Mouse (Mus musculus): Measurements from ENCODE around the gene Cmtr1. TPM values are rescaled to one million over a fixed set of nuclear protein-coding genes. Genes with fewer than 3 reads are reported as not detected.
"Not testable (repeated sequence)": the region's sequence is repeated elsewhere in the genome, so short reads cannot be mapped to it uniquely, and the experiment has no call there.

The Cmtr1 gene
- polyA plus RNA-seq, 1 experiment from 2014 or later = 65.1 TPM

DNA sequence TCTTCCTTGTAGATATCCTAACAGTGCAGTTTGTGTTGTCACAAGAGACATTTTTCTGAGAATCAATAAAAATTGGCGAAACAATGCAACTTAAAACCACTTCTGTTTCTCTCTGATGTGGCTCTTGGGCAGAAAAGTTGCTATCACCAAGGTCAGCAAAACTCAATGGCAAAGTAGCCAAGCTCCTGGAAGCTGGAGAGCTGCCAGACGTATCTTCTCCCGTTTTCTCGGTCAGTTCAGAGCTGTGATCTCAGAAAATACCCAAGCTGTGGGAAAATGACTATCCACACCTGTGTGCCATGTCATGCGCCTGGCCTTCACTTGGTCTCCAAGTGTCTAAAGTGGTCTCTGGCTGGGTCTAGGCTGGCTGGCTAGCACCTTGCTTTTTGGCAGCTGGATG is 45.5 kb downstream of the Cmtr1 start:
- Histone ChIP-seq H3K4me3 (replicated peaks) (no peak overlapping the region), H3K36me3 (replicated peaks) (peaks cover 45% of the 10 kb centered on the region), H3K27me3 (no peaks in the 10 kb centered on the region), H3K4me1 (replicated peaks) (peaks cover 23% of the 10 kb centered on the region), H3K9me3 (replicated peaks) (no peaks in the 10 kb centered on the region), H3K4me2 (no peak overlapping the region), H3K27ac (replicated peaks) (no peak overlapping the region), H3K9ac (no peak overlapping the region)
- ATAC-seq (ENCODE audit: insufficient read depth) = no peak
- WGBS (ENCODE audit: insufficient replicate concordance) = 74% methylated on average over 5 of the region's 5 CpGs

GRCm38 (mm10) chr17:29706981-29707545 is 46.7 kb downstream of the Cmtr1 start:
- H3K9ac ChIP-seq = no peak overlapping the region
- no peaks in the 10 kb centered on the region for H3K9me3 ChIP-seq (replicated peaks)
- no peak overlapping the region for H3K4me3 ChIP-seq (replicated peaks)
- ATAC-seq (ENCODE audit: insufficient read depth) = no peak
- H3K4me2 ChIP-seq = no peak overlapping the region
- 68% methylated on average over 5 of the region's 5 CpGs for WGBS (ENCODE audit: insufficient replicate concordance)
- no peaks in the 10 kb centered on the region for H3K27me3 ChIP-seq
- peaks cover 34% of the 10 kb centered on the region for H3K4me1 ChIP-seq (replicated peaks)
- no peak overlapping the region for H3K27ac ChIP-seq (replicated peaks)
- peaks cover 33% of the 10 kb centered on the region for H3K36me3 ChIP-seq (replicated peaks)

GRCm38 (mm10) chr17:29708783-29709182 is 48.4 kb downstream of the Cmtr1 start:
- H3K27me3 ChIP-seq = no peaks in the 10 kb centered on the region
- H3K4me3 ChIP-seq (replicated peaks) = no peak overlapping the region
- no peak overlapping the region for H3K27ac ChIP-seq (replicated peaks)
- peaks cover 16% of the 10 kb centered on the region for H3K36me3 ChIP-seq (replicated peaks)
- WGBS (ENCODE audit: insufficient replicate concordance) = 46% methylated on average over 5 of the region's 5 CpGs
- no peaks in the 10 kb centered on the region for H3K9me3 ChIP-seq (replicated peaks)
- peak; percentile 40; the same call in 1 of the 2 replicates for ATAC-seq (ENCODE audit: insufficient read depth)
- no peak overlapping the region for H3K9ac ChIP-seq
- H3K4me2 ChIP-seq = no peak overlapping the region
- peaks cover 34% of the 10 kb centered on the region for H3K4me1 ChIP-seq (replicated peaks)

DNA sequence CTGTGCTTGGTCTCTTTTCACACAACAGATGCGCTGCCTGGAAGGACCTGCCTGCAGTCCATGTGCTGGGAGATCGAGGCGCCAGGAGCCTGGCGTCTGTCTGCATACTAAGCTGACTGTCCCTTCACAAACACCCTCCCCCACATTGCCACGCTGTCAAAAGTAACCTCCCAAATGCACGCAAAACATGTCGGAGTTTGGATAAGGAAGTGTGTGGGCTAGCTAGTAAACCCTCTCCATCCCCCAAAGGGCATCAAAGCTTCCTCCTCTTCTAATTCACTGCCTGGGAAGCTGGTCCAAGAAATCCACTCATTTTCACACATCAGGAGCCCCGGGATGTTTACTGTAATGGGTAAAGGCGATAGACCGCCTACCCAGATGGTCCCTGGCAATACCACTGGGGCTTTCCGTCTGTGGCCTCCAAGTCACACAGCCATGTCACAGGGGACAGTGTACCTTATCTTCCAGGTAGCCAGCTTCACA is 50.2 kb downstream of the Cmtr1 start:
- Histone ChIP-seq H3K4me1 (replicated peaks) (peaks cover 30% of the 10 kb centered on the region), H3K9me3 (replicated peaks) (no peaks in the 10 kb centered on the region), H3K4me3 (replicated peaks) (no peak overlapping the region), H3K4me2 (no peak overlapping the region), H3K36me3 (replicated peaks) (peaks cover 3% of the 10 kb centered on the region; the same call in 1 of the 2 replicates), H3K27me3 (no peaks in the 10 kb centered on the region), H3K9ac (no peak overlapping the region), H3K27ac (replicated peaks) (no peak overlapping the region)
- 69% methylated on average over 11 of the region's 11 CpGs for WGBS (ENCODE audit: insufficient replicate concordance)
- ATAC-seq (ENCODE audit: insufficient read depth) = no peak

GRCm38 (mm10) chr17:29711076-29711744 is 50.8 kb downstream of the Cmtr1 start:
- Histone ChIP-seq H3K4me2 (no peak overlapping the region), H3K4me3 (replicated peaks) (no peak overlapping the region), H3K27ac (replicated peaks) (no peak overlapping the region), H3K27me3 (no peaks in the 10 kb centered on the region), H3K9me3 (replicated peaks) (no peaks in the 10 kb centered on the region), H3K9ac (no peak overlapping the region), H3K4me1 (replicated peaks) (peaks cover 35% of the 10 kb centered on the region), H3K36me3 (replicated peaks) (peaks cover 3% of the 10 kb centered on the region; the same call in 1 of the 2 replicates)
- 74% methylated on average over 19 of the region's 19 CpGs for WGBS (ENCODE audit: insufficient replicate concordance)
- ATAC-seq (ENCODE audit: insufficient read depth) = no peak

DNA sequence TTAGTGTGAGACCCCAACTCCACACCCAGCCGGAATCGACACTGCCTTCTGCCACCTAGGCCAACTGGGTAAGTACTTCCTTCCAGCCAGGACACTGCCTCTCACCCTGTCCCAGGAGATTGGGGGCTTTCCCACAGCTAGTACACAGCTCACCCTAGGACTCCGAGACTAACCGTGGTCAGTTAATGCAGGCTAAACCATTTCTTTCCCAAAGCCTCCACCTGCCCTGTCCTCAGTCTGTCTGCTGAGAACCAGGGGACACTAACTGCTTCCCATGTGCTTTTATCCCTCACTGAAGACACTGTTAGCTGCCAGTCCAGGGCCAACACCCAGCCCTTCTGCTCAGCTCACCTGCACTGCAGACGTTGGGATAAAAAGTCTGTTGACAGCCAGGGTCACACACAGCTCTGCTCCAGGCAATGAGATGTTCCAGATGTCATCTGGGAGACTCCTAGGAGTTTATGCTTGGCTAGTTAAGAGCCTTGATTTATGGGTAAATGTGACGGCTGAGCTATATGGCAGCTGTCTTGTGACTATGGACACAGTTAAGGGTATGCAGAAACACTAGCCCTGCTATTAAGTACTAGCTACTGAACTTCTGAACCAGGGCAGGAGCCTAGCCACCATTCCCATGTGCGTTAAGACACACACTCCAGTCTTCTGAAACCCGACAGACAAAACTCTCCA is 51.5 kb downstream of the Cmtr1 start:
- peaks cover 3% of the 10 kb centered on the region; the same call in 1 of the 2 replicates for H3K36me3 ChIP-seq (replicated peaks)
- no peak overlapping the region for H3K27ac ChIP-seq (replicated peaks)
- no peak overlapping the region for H3K4me3 ChIP-seq (replicated peaks)
- no peaks in the 10 kb centered on the region for H3K27me3 ChIP-seq
- H3K9me3 ChIP-seq (replicated peaks) = no peaks in the 10 kb centered on the region
- no peak for ATAC-seq (ENCODE audit: insufficient read depth)
- H3K4me2 ChIP-seq = no peak overlapping the region
- 69% methylated on average over 8 of the region's 8 CpGs for WGBS (ENCODE audit: insufficient replicate concordance)
- H3K4me1 ChIP-seq (replicated peaks) = peaks cover 41% of the 10 kb centered on the region
- H3K9ac ChIP-seq = no peak overlapping the region

DNA sequence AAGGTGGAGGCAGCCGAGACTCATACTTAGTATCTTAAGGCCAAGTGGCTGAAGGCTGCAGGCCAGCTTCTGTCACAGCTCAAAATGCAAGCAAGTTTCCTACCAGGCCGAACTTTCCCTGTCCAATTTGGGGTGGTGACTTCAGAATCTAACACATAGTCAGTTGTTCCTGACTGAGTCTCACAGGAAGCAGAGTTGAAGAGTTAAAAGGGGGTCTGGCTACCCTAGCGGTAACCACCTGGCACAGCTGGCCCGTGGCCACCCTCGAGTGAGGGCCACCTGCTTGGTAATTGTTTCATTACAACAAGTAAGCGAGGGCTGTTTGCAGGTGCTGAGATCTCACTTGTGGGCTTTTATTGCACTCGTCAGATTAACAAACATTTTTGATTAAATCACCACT is 52.2 kb downstream of the Cmtr1 start:
- no peaks in the 10 kb centered on the region for H3K27me3 ChIP-seq
- ATAC-seq (ENCODE audit: insufficient read depth) = no peak
- no peak overlapping the region for H3K9ac ChIP-seq
- 70% methylated on average over 7 of the region's 7 CpGs for WGBS (ENCODE audit: insufficient replicate concordance)
- H3K4me2 ChIP-seq = no peak overlapping the region
- no peak overlapping the region for H3K27ac ChIP-seq (replicated peaks)
- H3K36me3 ChIP-seq (replicated peaks) = peaks cover 3% of the 10 kb centered on the region; the same call in 1 of the 2 replicates
- peaks cover 46% of the 10 kb centered on the region for H3K4me1 ChIP-seq (replicated peaks)
- H3K9me3 ChIP-seq (replicated peaks) = no peaks in the 10 kb centered on the region
- no peak overlapping the region for H3K4me3 ChIP-seq (replicated peaks)

DNA sequence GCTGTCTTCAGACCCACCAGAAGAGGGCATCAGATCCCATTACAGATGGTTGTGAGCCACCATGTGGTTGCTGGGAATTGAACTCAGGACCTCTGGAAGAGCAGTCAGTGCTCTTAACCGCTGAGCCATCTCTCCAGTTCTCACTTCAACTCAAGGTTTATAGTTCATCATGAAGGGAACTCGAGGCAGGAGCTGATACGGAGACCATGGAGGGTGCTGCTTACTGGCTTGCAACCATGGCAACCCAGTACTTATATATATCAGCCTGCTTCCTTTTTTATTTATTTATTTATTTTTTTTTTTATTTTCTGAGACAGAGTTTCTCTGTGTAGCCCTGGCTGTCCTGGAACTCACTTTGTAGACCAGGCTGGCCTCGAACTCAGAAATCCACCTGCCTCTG is 53.3 kb downstream of the Cmtr1 start:
- 81% methylated on average over 4 of the region's 4 CpGs for WGBS (ENCODE audit: insufficient replicate concordance)
- H3K4me1 ChIP-seq (replicated peaks) = peaks cover 39% of the 10 kb centered on the region
- ATAC-seq (ENCODE audit: insufficient read depth) = not testable (repeated sequence)

DNA sequence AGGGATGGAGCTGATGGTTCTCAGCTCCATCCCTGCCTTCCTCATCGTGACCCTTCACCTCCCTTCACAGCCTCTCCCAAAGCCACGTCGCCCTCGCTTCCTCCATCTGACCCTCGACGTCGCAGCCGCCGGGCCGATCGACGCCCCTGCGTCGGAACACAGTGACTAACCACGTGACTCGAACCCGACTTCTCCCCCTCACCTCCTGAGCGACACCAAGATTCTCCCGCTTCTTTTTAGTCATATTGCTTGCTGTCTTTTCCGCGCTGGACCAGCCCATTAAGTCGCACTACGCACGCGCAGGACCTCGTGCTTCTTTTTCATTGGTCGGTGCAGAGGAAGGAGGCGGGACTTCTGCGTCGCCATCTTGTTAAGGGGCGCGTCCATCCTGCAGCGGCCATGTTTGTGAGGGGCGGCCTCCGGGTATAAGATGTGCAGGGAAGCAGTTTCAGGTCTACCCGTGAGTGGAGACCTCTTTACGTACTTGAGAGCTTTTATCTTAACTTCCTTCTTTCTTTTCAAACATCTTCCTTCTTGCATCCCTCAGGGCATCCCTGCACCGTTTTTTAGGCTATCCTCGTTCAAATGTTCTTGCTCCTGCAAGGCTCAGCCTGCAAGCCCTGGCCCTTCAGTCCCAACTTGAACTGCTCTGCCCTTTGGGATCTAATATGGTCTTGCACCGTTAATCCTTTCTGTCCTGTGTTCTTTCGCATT is 56.5 kb downstream of the Cmtr1 start, which contains the start of gene Ccdc167:
Gene Ccdc167, minus strand, starts transcription at position 313 of the 714 bp plus-strand sequence.
- Histone ChIP-seq H3K27me3 (no peaks in the 10 kb centered on the region), H3K4me3 (replicated peaks) (peak within 1 kb of the TSS; percentile 77), H3K9me3 (replicated peaks) (no peaks in the 10 kb centered on the region), H3K9ac (peak within 1 kb of the TSS; percentile 69), H3K27ac (replicated peaks) (peak within 1 kb of the TSS; percentile 66; the same call in 1 of the 2 replicates), H3K4me1 (replicated peaks) (peaks cover 19% of the 10 kb centered on the region), H3K36me3 (replicated peaks) (peaks cover 3% of the 10 kb centered on the region; the same call in 1 of the 2 replicates), H3K4me2 (peak within 1 kb of the TSS; percentile 88)
- peak; percentile 93 for ATAC-seq (ENCODE audit: insufficient read depth)
- 4% methylated on average over 41 of the region's 41 CpGs for WGBS (ENCODE audit: insufficient replicate concordance)

More for the DNA sequence above, 53.3 kb downstream of the Cmtr1 start:
- H3K27me3 ChIP-seq; H3K4me2 ChIP-seq; H3K9me3 ChIP-seq (replicated peaks); H3K27ac ChIP-seq (replicated peaks); H3K36me3 ChIP-seq (replicated peaks); H3K9ac ChIP-seq; H3K4me3 ChIP-seq (replicated peaks): not testable (repeated sequence)

GRCm38 (mm10) chr17:29718660-29719059 is 58.3 kb downstream of the Cmtr1 start:
- Histone ChIP-seq H3K4me2 (no peak overlapping the region), H3K27me3 (no peaks in the 10 kb centered on the region), H3K9me3 (replicated peaks) (no peaks in the 10 kb centered on the region), H3K9ac (no peak overlapping the region), H3K27ac (replicated peaks) (no peak overlapping the region), H3K4me1 (replicated peaks) (peaks cover 18% of the 10 kb centered on the region), H3K4me3 (replicated peaks) (no peak overlapping the region), H3K36me3 (replicated peaks) (peaks cover 3% of the 10 kb centered on the region; the same call in 1 of the 2 replicates)
- 68% methylated on average over 8 of the region's 8 CpGs for WGBS (ENCODE audit: insufficient replicate concordance)
- ATAC-seq (ENCODE audit: insufficient read depth) = no peak
